8 mouse cellular contexts compared by ENCODE assay signal in genomic region chr19:45220593-45221457, GRCm38 (mm10). TPM values are rescaled to one million over a fixed set of nuclear protein-coding genes. Genes with fewer than 3 reads are reported as not detected.
A peak's percentile ranks its signal among the peaks of the same experiment; 100 is the strongest.
DNase-seq lines count a peak whose midpoint lies in the region; ATAC-seq and TF ChIP-seq lines count a peak whose summit lies in the region.

No protein-coding gene starts in this region.

- DNase-seq in NIH3T3 (ENCODE audit: low read depth): peak; percentile 91
- DNase-seq in cerebellum, adult 11-12 months: peak; percentile 62
- DNase-seq in forebrain, embryonic 14.5 days (ENCODE audit: low spot score): peak; percentile 92
- DNase-seq in heart, postnatal 4 days: peak; percentile 87
- peak; percentile 50 to 82 for DNase-seq in layer of hippocampus, adult 18-20 months (ENCODE audit: low spot score in 2 of 2)
- peak; percentile 96 for DNase-seq in lung, embryonic 14.5 days
- DNase-seq in thymus, postnatal 14 days: peak; percentile 77

- peak overlapping the region; percentile 24 for H3K4me3 ChIP-seq in forebrain, embryonic 14.5 days (ENCODE audit: low read depth, low read length)
- peak overlapping the region; percentile 28 for H3K4me3 ChIP-seq in lung, embryonic 14.5 days (ENCODE audit: low read depth, low read length)
- H3K4me3 ChIP-seq in olfactory bulb, adult 2 months (ENCODE audit: insufficient read depth, low read depth, low read length): no peak overlapping the region

- H3K4me1 ChIP-seq in forebrain, embryonic 14.5 days (ENCODE audit: control insufficient read depth, insufficient read depth, low read length): no peaks in the 10 kb centered on the region; the same call in 1 of the 2 replicates
- H3K4me1 ChIP-seq in lung, embryonic 14.5 days (ENCODE audit: insufficient read depth): no peaks in the 10 kb centered on the region
- H3K4me1 ChIP-seq in olfactory bulb, adult 2 months (ENCODE audit: control insufficient read depth, insufficient read depth, low read length): peaks cover 6% of the 10 kb centered on the region

- WGBS in forebrain, embryonic 14.5 days: 3% methylated on average over 29 of the region's 29 CpGs
- WGBS in lung, embryonic 14.5 days: 2% methylated on average over 29 of the region's 29 CpGs
- WGBS in olfactory bulb, adult 2 months: under 1% methylated on average over 29 of the region's 29 CpGs

- peak; percentile 98 for TF ChIP-seq CTCF in lung, embryonic 14.5 days (IDR thresholded peaks at IDR 0.05; ENCODE audit: low read depth)
- TF ChIP-seq CTCF in olfactory bulb, adult 2 months (IDR thresholded peaks at IDR 0.05; ENCODE audit: insufficient read depth, low read depth, low read length): peak; percentile 96

- H3K27ac ChIP-seq in forebrain, embryonic 14.5 days (ENCODE audit: low read depth, low read length): no peak overlapping the region
- H3K27ac ChIP-seq in lung, embryonic 14.5 days (ENCODE audit: low read depth): no peak overlapping the region
- no peak overlapping the region for H3K27ac ChIP-seq in olfactory bulb, adult 2 months (ENCODE audit: insufficient read depth, low read depth, low read length)

- peaks cover 60% of the 10 kb centered on the region for H3K27me3 ChIP-seq in forebrain, embryonic 14.5 days (replicated peaks; ENCODE audit: control insufficient read depth, insufficient read depth, low read length)
- H3K27me3 ChIP-seq in lung, embryonic 14.5 days (ENCODE audit: insufficient read depth, low read length): peaks cover 49% of the 10 kb centered on the region

- peak overlapping the region; percentile 55 for H3K4me2 ChIP-seq in forebrain, embryonic 14.5 days (ENCODE audit: low read length)
- H3K4me2 ChIP-seq in lung, embryonic 14.5 days: peak overlapping the region; percentile 58

- no peak for TF ChIP-seq POLR2A in olfactory bulb, adult 2 months (IDR thresholded peaks at IDR 0.05; ENCODE audit: insufficient read depth, low read depth, low read length)

- peak overlapping the region; percentile 49 for H3K9ac ChIP-seq in forebrain, embryonic 14.5 days (ENCODE audit: low read length)
- peak overlapping the region; percentile 17; the same call in 1 of the 2 replicates for H3K9ac ChIP-seq in lung, embryonic 14.5 days

- no peaks in the 10 kb centered on the region for H3K36me3 ChIP-seq in forebrain, embryonic 14.5 days (ENCODE audit: control insufficient read depth, insufficient read depth, low read length)
- H3K36me3 ChIP-seq in lung, embryonic 14.5 days (ENCODE audit: insufficient read depth): no peaks in the 10 kb centered on the region

- ATAC-seq in forebrain, embryonic 14.5 days: peak; percentile 90
- ATAC-seq in lung, embryonic 14.5 days (ENCODE audit: insufficient read depth): peak; percentile 76

- no peaks in the 10 kb centered on the region for H3K9me3 ChIP-seq in forebrain, embryonic 14.5 days (replicated peaks; ENCODE audit: control insufficient read depth, low read length)
- no peaks in the 10 kb centered on the region for H3K9me3 ChIP-seq in lung, embryonic 14.5 days (ENCODE audit: low read depth, low read length)

RNA-seq across cellular contexts. Expression of gene Lbx1, which starts 14.8 kb away (rescaled TPM):
- polyA plus RNA-seq in forebrain, embryonic 14.5 days (2014; fragmentation: Nextera tagmentation; extraction: Ambion mirVana): 0.09 TPM in 1 of 2 replicates, not detected in the other
- total RNA-seq in heart, postnatal 4 days (2021): not detected
- total RNA-seq in layer of hippocampus, adult 18-20 months (2021): not detected
- not detected in 2 replicates for polyA plus RNA-seq in lung, embryonic 14.5 days (2014; fragmentation: Nextera tagmentation; extraction: Ambion mirVana)
- not detected in 2 replicates for polyA plus RNA-seq in olfactory bulb, adult 2 months (2012; ENCODE audit: insufficient read depth, insufficient read length, low replicate concordance, missing spikeins)
